Mouse (Mus musculus): ENCODE measurements around the gene Cpa2. TPM values are rescaled to one million over a fixed set of nuclear protein-coding genes. Genes with fewer than 3 reads are reported as not detected.

The Cpa2 gene
- total RNA-seq, 1 experiment from 2014 or later = not detected

- no peak for ATAC-seq (replicated peaks; ENCODE audit: insufficient number of reproducible peaks, low FRiP score, low TSS enrichment, poor library complexity, severe bottlenecking)
Observed at GRCm38 (mm10) chr6:30610710-30611109, 69.3 kb downstream of the Cpa2 start, which contains the start of gene Cpa5. Cpa5 (plus strand) TSS chr6:30611010.

GRCm38 (mm10) chr6:30611212-30611611 is 69.8 kb downstream of the Cpa2 start:
- ATAC-seq (replicated peaks; ENCODE audit: insufficient number of reproducible peaks, low FRiP score, low TSS enrichment, poor library complexity, severe bottlenecking) = no peak

Other genes starting within 250 kb of the Cpa2 start
- gene Ube2h, start 237.0 kb upstream of the Cpa2 start, total RNA-seq (2017) = 61.3 to 87.8 TPM (median 69.4 TPM) in 3 replicates
- gene Zc3hc1, start 150.6 kb upstream of the Cpa2 start, total RNA-seq (2017) = 19.6 to 33.1 TPM (median 20.4 TPM) in 3 replicates
- 18.1 to 20.3 TPM (median 19.7 TPM) in 3 replicates for gene Klhdc10, start 139.7 kb upstream of the Cpa2 start, total RNA-seq (2017)
- gene Tmem209, start 31.8 kb upstream of the Cpa2 start, total RNA-seq (2017) = 17.6 to 26.6 TPM (median 17.8 TPM) in 3 replicates
- not detected in 3 replicates for gene Ssmem1, start 31.7 kb upstream of the Cpa2 start, total RNA-seq (2017)
- gene Cpa4, start 26.8 kb downstream of the Cpa2 start, total RNA-seq (2017) = not detected in 3 replicates
- gene Cpa5, start 69.4 kb downstream of the Cpa2 start, total RNA-seq (2017) = not detected in 3 replicates
- gene Cpa1, start 97.6 kb downstream of the Cpa2 start, total RNA-seq (2017) = not detected in 3 replicates
- gene Cep41, start 152.2 kb downstream of the Cpa2 start, total RNA-seq (2017) = 1.0 to 10.0 TPM in 2 of 3 replicates, not detected in the other
- gene Mest, start 182.0 kb downstream of the Cpa2 start, total RNA-seq (2017) = 0.86 to 2.5 TPM in 2 of 3 replicates, not detected in the other